Mouse (Mus musculus) limb, embryonic 15.5 days (tissue): ENCODE measurements around the gene Pfkfb4. TPM values are rescaled to one million over a fixed set of nuclear protein-coding genes. Genes with fewer than 3 reads are reported as not detected.

Experiments
- ATAC-seq: fragments of 200-750 bp; cut with Nextera tagmentation; 2 replicates; pipeline ENCODE4 v1.8.0; 2017; ENCODE audit warnings: low read depth, moderate TSS enrichment; ENCODE audit not compliant: insufficient number of reproducible peaks, low FRiP score, low TSS enrichment
- H3K27ac ChIP-seq: fragments of 300-500 bp; sonication (generic); 2 replicates; pipeline ENCODE4 v1.5.1; 2015; ENCODE audit warnings: moderate library complexity, mild to moderate bottlenecking, inconsistent platforms
- H3K27me3 ChIP-seq: fragments of 300-500 bp; sonication (generic); 2 replicates; pipeline ENCODE4 v1.6.1; 2015; ENCODE audit warnings: inconsistent platforms
- H3K36me3 ChIP-seq: fragments of 300-500 bp; sonication (generic); 2 replicates; pipeline ENCODE4 v1.6.1; 2015; ENCODE audit warnings: inconsistent platforms
- H3K4me1 ChIP-seq: fragments of 300-500 bp; sonication (generic); 2 replicates; pipeline ENCODE4 v1.6.1; 2015; ENCODE audit warnings: inconsistent platforms
- H3K4me2 ChIP-seq: fragments of 300-500 bp; sonication (generic); 2 replicates; pipeline ENCODE4 v1.6.1; 2015; ENCODE audit warnings: mild to moderate bottlenecking, inconsistent platforms
- H3K4me3 ChIP-seq: fragments of 300-500 bp; sonication (generic); 2 replicates; pipeline ENCODE4 v1.5.1; 2015; ENCODE audit warnings: mild to moderate bottlenecking, inconsistent platforms
- H3K9ac ChIP-seq: fragments of 300-500 bp; sonication (generic); 2 replicates; pipeline ENCODE4 v1.6.1; 2015; ENCODE audit warnings: inconsistent platforms
- H3K9me3 ChIP-seq: fragments of 300-500 bp; sonication (generic); 2 replicates; pipeline ENCODE4 v1.6.1; 2016; ENCODE audit warnings: inconsistent platforms
- WGBS: fragments of 180-500 bp; shearing (Covaris S2); methylation state at CpG from one replicate; pipeline ENCODE4 v1.1.7; 2015; 5-methylcytosine and 5-hydroxymethylcytosine counted together
- polyA plus RNA-seq: library from polyadenylated mRNA; unstranded; fragments of >200 nt; fragmentation: Nextera tagmentation; extraction: Ambion mirVana; gene quantifications from 2 replicates; pipeline ENCODE4 v1.2.1, GENCODE M21; 2015

Pfkfb4 gene
- polyA plus RNA-seq, 1 experiment from 2014 or later = 10.0 TPM

DNA sequence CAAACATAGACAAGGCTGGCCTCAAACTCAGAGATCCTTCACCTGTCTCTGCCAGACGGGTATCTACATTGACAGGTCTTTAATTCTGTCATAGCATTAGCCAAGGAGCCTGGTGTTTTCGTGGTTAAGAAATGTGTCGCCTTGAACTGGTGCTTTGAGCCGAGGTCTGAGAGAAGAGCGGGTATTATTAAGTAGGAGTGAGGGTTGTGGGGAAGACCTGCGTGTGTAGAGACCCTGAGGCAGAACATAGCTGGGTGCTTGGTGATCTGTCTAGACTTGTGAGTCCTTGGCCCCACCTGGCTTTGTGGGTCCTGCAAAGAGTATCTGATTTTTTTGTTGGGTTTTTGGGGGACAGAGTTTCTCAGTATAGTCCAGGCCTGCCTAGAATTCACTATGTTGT, 62.3 kb downstream of the Pfkfb4 start:
- peaks cover 26% of the 10 kb centered on the region for H3K4me1 ChIP-seq
- ATAC-seq = no peak
- WGBS = 63% methylated on average over 6 of the region's 6 CpGs
- H3K4me2 ChIP-seq = no peak overlapping the region
- peaks cover 55% of the 10 kb centered on the region for H3K36me3 ChIP-seq
- no peak overlapping the region for H3K9ac ChIP-seq
- no peaks in the 10 kb centered on the region for H3K27me3 ChIP-seq
- peak overlapping the region; percentile 54; the same call in 1 of the 2 replicates for H3K27ac ChIP-seq
- H3K4me3 ChIP-seq = no peak overlapping the region
- H3K9me3 ChIP-seq = no peaks in the 10 kb centered on the region

DNA sequence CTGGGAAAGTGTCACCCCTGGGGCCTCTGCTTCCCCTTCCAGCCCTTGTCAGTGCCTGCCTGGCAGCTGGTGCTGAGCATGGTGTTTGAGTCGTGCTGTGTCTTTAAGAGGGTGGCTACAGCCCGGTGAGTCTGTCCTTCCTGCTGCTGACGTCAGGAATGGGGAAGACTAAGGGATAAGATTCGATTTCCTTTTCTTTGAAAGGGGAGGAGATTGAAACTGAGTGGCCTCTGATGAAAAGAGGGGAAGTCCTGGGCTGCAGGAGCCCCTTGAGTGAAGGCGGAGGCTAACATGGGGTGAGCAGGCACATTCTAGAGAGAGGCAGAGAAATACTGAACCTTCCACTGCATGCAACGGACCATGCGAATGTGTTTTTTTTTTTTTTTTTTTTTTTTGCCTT, 63.1 kb downstream of the Pfkfb4 start:
- H3K9me3 ChIP-seq = no peaks in the 10 kb centered on the region
- peak overlapping the region; percentile 22 for H3K4me3 ChIP-seq
- H3K4me1 ChIP-seq = peaks cover 33% of the 10 kb centered on the region
- peaks cover 52% of the 10 kb centered on the region for H3K36me3 ChIP-seq
- H3K4me2 ChIP-seq = peak overlapping the region; percentile 29
- WGBS = 4% methylated on average over 7 of the region's 7 CpGs
- H3K27ac ChIP-seq = peak overlapping the region; percentile 69
- H3K9ac ChIP-seq = 0 out of 2 replicates have a peak overlapping the region, but pooled peaks have one; percentile 20
- peak; percentile 50 for ATAC-seq
- no peaks in the 10 kb centered on the region for H3K27me3 ChIP-seq

DNA sequence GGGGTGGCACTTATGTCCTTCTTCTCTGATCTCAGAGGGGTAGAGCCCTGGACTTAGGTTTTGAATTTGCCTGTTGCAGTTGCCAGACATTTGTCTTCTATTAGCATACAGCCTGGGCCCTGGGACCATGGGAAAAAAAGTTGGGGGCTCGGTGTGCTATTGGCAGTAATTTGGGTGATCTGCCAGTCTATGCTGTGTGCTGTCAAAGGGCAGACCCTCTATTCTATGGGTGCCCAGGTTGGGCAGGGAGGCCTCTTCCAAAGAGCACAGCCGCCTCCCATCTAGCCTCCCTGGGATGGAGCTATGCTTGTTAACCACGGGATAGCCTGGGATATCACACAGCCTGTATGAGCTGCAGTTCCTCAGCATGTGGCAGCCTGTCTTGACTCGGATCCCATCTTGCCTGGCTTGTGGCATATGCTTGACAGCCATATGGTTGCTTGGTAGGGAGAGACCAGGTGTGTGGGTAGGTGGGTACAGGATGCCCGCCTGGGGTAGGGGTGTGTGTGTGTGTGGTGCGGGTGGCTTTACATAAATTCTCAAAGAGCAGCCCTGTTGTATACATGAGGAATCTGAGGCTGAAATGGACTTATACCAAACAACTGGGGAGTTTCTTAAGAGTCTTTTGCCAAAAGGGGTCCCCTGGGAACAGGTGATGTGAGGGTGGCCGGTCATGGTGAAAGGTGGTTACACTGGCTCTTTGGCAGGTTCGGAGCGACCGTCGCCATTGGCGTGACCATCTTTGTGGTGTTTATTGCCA, 63.9 kb downstream of the Pfkfb4 start:
- WGBS = 85% methylated on average over 12 of the region's 12 CpGs
- peaks cover 35% of the 10 kb centered on the region for H3K4me1 ChIP-seq
- H3K9ac ChIP-seq = 0 out of 2 replicates have a peak overlapping the region, but pooled peaks have one; percentile 20
- no peak for ATAC-seq
- peak overlapping the region; percentile 69 for H3K27ac ChIP-seq
- peaks cover 50% of the 10 kb centered on the region for H3K36me3 ChIP-seq
- H3K27me3 ChIP-seq = no peaks in the 10 kb centered on the region
- H3K4me3 ChIP-seq = peak overlapping the region; percentile 22
- H3K4me2 ChIP-seq = peak overlapping the region; percentile 29
- H3K9me3 ChIP-seq = no peaks in the 10 kb centered on the region

DNA sequence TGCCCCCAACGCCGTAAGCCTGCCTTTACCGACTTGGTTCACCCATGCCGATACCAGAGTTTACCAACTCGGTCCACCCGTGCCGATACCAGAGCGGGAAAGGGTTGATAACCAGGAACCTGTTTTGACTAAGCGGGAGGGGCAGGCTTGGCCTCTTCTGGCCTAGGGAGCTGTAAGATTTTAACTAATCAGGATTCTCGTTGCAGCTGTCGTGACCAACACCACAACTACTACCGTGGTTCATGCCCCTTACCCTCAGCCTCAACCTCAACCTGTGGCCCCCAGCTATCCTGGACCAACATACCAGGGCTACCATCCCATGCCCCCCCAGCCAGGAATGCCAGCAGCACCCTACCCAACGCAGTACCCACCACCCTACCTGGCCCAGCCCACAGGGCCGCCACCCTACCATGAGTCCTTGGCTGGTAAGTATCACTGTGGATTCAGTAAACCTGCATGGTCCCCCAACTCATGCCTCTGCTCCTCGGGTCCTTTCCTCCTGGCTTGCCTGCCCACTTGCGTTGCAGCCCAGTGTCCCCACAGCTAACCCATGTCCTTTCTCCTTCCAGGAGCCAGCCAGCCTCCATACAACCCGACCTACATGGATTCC, 64.6 kb downstream of the Pfkfb4 start:
- H3K27me3 ChIP-seq = no peaks in the 10 kb centered on the region
- no peak overlapping the region for H3K4me3 ChIP-seq
- no peaks in the 10 kb centered on the region for H3K9me3 ChIP-seq
- peaks cover 56% of the 10 kb centered on the region for H3K36me3 ChIP-seq
- WGBS = 92% methylated on average over 17 of the region's 17 CpGs
- no peak overlapping the region for H3K4me2 ChIP-seq
- no peak for ATAC-seq
- H3K27ac ChIP-seq = no peak overlapping the region
- peaks cover 35% of the 10 kb centered on the region for H3K4me1 ChIP-seq
- H3K9ac ChIP-seq = no peak overlapping the region

DNA sequence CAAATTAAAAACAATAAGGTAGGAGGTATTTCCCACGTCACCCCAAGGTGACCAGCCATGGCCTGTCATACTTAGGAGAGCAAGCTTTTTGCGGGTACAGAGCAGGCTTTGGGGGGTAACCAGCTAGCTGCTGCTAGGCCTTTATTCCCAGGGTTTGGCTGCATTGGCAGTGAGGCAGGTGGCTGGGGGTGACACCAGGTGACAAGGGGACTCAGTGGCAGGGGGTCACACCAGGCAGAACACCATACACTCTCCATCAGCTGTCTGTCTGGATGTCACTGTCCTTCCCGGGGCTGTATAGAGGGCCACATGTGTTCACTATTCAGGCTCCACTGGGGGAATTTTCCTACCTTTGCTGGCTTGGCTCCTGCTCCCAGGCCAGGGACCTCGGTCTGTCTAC, 65.3 kb downstream of the Pfkfb4 start:
- no peak for ATAC-seq
- H3K9me3 ChIP-seq = no peaks in the 10 kb centered on the region
- H3K27ac ChIP-seq = no peak overlapping the region
- no peak overlapping the region for H3K9ac ChIP-seq
- no peak overlapping the region for H3K4me3 ChIP-seq
- no peak overlapping the region for H3K4me2 ChIP-seq
- peaks cover 59% of the 10 kb centered on the region for H3K36me3 ChIP-seq
- peaks cover 35% of the 10 kb centered on the region for H3K4me1 ChIP-seq
- H3K27me3 ChIP-seq = no peaks in the 10 kb centered on the region
- WGBS = 79% methylated on average over 4 of the region's 4 CpGs

DNA sequence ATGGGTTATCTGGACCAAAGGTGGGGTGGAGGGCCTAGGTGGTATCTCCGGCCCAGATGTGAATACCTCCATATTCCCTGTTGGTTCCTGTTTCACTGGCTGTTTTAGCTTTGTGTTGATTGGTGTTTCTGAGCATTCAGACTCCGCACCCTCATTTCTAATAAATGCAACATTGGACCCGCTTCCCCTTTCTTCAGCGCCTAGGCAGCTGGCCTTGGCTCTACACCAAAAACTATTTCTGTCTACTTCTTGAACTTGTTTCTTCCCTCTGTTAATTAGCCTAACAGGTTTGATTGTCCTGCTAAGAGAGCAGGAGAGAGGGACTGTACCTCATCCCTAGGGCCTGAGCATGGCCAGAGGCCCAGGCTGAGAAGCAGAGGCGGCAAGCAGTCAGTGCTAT, 66.0 kb downstream of the Pfkfb4 start:
- Histone ChIP-seq H3K36me3 (peaks cover 57% of the 10 kb centered on the region), H3K27me3 (no peaks in the 10 kb centered on the region), H3K9me3 (no peaks in the 10 kb centered on the region), H3K9ac (no peak overlapping the region), H3K27ac (no peak overlapping the region), H3K4me1 (peaks cover 35% of the 10 kb centered on the region), H3K4me2 (no peak overlapping the region), H3K4me3 (no peak overlapping the region)
- 86% methylated on average over 5 of the region's 5 CpGs for WGBS
- no peak for ATAC-seq

DNA sequence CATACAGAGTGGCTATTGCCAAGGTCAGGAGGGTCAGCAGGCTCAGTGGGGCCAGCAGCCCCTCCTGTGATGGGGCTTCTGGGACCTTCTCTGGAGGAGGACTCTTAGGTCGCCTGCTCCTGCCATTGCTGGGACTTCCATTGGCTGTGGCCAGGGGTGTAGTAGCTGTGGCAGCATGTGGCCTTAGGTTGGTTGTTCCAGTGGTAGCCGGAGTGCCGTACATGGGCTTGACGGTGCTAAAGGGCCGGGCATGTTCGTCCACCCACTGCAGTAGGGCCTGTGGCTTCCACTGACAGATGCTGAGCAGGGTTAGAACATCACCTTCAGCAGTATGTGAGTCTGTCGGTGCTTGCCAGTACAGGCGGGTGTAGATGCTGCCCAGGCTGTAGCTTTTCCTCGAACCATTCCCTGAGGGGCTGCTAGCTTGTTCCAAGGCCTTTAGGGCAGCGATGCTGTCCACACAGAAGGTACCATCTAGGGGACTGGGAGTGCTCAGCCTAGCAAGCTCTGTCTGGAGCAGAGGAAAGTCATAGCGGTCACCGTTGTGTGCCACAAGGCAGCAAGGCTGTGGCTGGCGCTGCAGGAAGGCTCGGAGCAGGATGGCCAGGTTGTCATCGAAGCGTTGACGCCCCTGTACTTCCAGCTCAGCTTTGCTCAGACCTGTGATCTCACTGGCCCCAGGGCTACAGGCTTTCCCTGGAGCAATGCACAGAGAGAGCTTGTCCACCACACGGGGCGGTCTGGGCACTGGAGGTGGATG, 66.6 kb downstream of the Pfkfb4 start:
- ATAC-seq = no peak
- no peaks in the 10 kb centered on the region for H3K27me3 ChIP-seq
- 92% methylated on average over 19 of the region's 19 CpGs for WGBS
- 0 out of 2 replicates have a peak overlapping the region, but pooled peaks have one; percentile 33 for H3K9ac ChIP-seq
- H3K4me1 ChIP-seq = peaks cover 35% of the 10 kb centered on the region
- H3K36me3 ChIP-seq = peaks cover 57% of the 10 kb centered on the region
- H3K9me3 ChIP-seq = no peaks in the 10 kb centered on the region
- peak overlapping the region; percentile 51 for H3K4me2 ChIP-seq
- peak overlapping the region; percentile 41 for H3K4me3 ChIP-seq
- H3K27ac ChIP-seq = peak overlapping the region; percentile 89

DNA sequence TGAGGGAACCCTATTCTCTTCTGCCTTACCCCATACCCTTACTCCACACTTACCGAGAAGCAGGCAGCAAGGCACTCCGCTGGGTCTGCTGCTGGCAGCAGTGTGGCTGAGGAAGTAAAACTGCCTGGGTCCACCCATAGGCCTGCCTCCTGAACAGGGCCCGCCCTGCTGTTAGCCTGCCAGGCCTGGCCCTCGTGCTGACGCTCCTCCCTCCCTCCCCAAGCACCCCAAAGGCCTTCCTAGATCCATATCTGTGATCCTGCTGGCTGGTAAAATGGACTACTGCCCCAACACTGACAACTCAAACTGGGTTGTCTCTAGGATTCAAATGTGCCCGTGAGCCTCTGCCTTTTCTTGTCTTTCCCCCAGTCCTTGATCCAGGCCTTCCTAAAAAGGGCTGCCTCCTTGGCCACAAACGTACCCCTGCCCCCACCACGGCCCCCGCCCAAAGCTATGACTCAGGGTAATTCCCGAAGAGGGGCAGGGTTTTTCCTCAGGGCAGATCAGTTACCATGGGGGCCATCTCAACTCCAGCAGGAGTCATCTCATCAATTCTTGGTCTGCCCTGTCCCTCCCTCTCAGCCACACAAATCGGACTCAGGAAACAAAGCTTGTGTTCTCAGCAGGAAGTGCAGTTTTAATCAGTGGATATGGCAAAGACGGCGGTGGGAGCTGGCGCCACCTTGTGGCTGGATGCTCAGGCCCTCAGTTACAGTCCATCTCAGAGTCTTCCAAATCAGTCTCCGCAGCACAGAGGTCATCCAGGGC, 67.7 kb downstream of the Pfkfb4 start, which contains the start of gene Trex1:
TSS of gene Trex1 (minus strand) at position 599 of the 768 bp plus-strand sequence.
- H3K4me1 ChIP-seq = peaks cover 34% of the 10 kb centered on the region
- peak within 1 kb of the TSS; percentile 33; the same call in 1 of the 2 replicates for H3K9ac ChIP-seq
- no peaks in the 10 kb centered on the region for H3K27me3 ChIP-seq
- peak within 1 kb of the TSS; percentile 41 for H3K4me3 ChIP-seq
- WGBS = 11% methylated on average over 15 of the region's 15 CpGs
- peak; percentile 83 for ATAC-seq
- no peaks in the 10 kb centered on the region for H3K9me3 ChIP-seq
- peaks cover 65% of the 10 kb centered on the region for H3K36me3 ChIP-seq
- H3K4me2 ChIP-seq = peak within 1 kb of the TSS; percentile 51
- peak within 1 kb of the TSS; percentile 89 for H3K27ac ChIP-seq

DNA sequence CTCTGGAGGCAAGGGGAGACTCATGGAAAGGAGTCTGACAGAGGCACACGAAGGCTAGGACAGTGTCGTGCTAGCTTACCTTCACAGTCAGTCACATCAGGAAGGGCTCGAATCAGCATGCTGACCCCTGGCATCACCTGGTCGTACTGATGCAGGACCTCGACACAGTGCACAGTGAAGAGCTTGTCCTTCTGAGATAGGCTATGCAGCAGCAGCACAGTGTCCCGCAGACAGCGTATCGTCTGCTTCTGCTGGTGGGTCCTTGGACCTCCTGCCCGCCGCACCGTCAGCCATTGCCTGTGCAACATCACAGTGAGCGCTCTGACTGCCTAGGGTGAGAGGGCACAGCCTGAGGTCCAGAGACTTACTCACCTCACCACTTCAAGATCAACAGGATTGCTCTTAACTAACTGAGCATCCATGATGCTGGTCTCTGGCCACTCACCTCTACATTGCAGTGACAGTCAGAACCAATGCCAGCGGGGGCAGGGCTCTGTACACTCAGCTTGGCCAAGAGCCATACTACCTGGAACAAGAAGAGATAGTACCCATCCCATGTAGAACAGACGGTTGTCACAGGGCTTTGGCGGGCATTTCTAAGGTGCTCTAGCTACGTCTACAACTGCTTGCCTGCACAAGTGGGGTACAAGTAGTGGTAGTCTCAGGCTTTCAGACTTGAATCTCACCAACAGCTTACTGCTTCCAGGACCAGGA, 68.8 kb downstream of the Pfkfb4 start:
- no peaks in the 10 kb centered on the region for H3K9me3 ChIP-seq
- H3K4me2 ChIP-seq = no peak overlapping the region
- no peak overlapping the region for H3K4me3 ChIP-seq
- WGBS = 93% methylated on average over 16 of the region's 16 CpGs
- peaks cover 24% of the 10 kb centered on the region for H3K4me1 ChIP-seq
- no peak overlapping the region for H3K9ac ChIP-seq
- peaks cover 76% of the 10 kb centered on the region for H3K36me3 ChIP-seq
- H3K27me3 ChIP-seq = no peaks in the 10 kb centered on the region
- peak overlapping the region; percentile 89; the same call in 1 of the 2 replicates for H3K27ac ChIP-seq
- ATAC-seq = no peak

DNA sequence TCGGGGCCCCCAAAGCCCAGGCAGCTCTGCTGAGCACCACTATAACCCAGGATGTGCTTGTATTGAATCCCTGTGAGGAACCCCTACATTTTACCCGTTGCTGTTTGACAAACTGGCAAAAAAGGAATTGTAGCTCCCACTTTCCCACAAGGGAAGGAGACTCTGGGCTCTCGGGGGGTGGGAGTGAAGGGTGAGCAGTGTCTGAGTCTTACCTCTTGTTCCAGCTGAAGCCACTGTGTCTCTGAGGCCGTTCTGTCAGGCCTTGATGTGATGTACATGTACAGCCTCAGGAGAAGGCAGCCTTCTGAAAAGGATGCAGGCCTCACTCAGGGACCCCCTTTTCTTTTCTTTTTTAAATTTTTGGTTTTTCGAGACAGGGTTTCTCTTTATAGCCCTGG, 69.3 kb downstream of the Pfkfb4 start:
- H3K4me3 ChIP-seq = no peak overlapping the region
- no peaks in the 10 kb centered on the region for H3K9me3 ChIP-seq
- no peak overlapping the region; the same call in 1 of the 2 replicates for H3K27ac ChIP-seq
- H3K9ac ChIP-seq = no peak overlapping the region
- no peaks in the 10 kb centered on the region for H3K27me3 ChIP-seq
- H3K36me3 ChIP-seq = peaks cover 80% of the 10 kb centered on the region
- H3K4me1 ChIP-seq = peaks cover 21% of the 10 kb centered on the region
- no peak overlapping the region for H3K4me2 ChIP-seq
- no peak for ATAC-seq
- 87% methylated on average over 5 of the region's 5 CpGs for WGBS
